Mouse (Mus musculus) CH12.LX (cell line): Measurements from ENCODE around the gene Tmem115. TPM values are rescaled to one million over a fixed set of nuclear protein-coding genes. Genes with fewer than 3 reads are reported as not detected.

Source experiments
- DNase-seq: peaks from one replicate; pipeline ENCODE4 v3.0.0-alpha.2; 2013; ENCODE audit errors: extremely low read depth
- H3K27ac ChIP-seq: 2 replicates; pipeline ENCODE4 v1.5.1; 2012; ENCODE audit warnings: low read depth, mild to moderate bottlenecking, control low read depth, moderate library complexity; ENCODE audit not compliant: insufficient read depth
- H3K27me3 ChIP-seq: replicated peaks from 2 replicates; pipeline ENCODE3; 2012; ENCODE audit warnings: inconsistent platforms
- H3K36me3 ChIP-seq, 2 experiments: replicated peaks in 1 of 2; 2 replicates each; pipeline versions ENCODE3 to v1.6.1; 2012; ENCODE audit warnings: inconsistent platforms in 1 of 2, low read length in 1 of 2, mild to moderate bottlenecking in 1 of 2, mixed read lengths in 1 of 2, moderate library complexity in 1 of 2; ENCODE audit not compliant: control insufficient read depth in 1 of 2, insufficient read depth in 1 of 2
- H3K4me1 ChIP-seq, 2 experiments: 2 replicates each; pipeline ENCODE4 v1.6.1; 2012; ENCODE audit warnings: inconsistent platforms in 1 of 2, moderate library complexity in 1 of 2; ENCODE audit not compliant: insufficient read depth in 2 of 2, control insufficient read depth in 1 of 2
- H3K4me2 ChIP-seq: 2 replicates; pipeline ENCODE4 v1.6.1; 2012; ENCODE audit warnings: low read depth, mild to moderate bottlenecking, control low read depth; ENCODE audit not compliant: poor library complexity, insufficient read depth, severe bottlenecking
- H3K4me3 ChIP-seq, 3 experiments: fragments of 150-350 bp in 1 of 3; sonication (generic) in 1 of 3; replicated peaks in 1 of 3; 2 replicates each; pipeline versions ENCODE3 to v1.5.1; 2011 to 2012; ENCODE audit warnings: low read depth in 2 of 3, low read length in 2 of 3, mild to moderate bottlenecking in 2 of 3, moderate library complexity in 2 of 3, control low read depth in 1 of 3, improper control_type of control experiment in 1 of 3, inconsistent platforms in 1 of 3, mixed read lengths in 1 of 3; ENCODE audit not compliant: poor library complexity in 1 of 3
- H3K79me2 ChIP-seq: replicated peaks from 2 replicates; pipeline ENCODE4 v1.6.1; 2012; ENCODE audit warnings: mild to moderate bottlenecking, moderate library complexity; ENCODE audit not compliant: control insufficient read depth, poor library complexity, insufficient read depth, severe bottlenecking; ENCODE audit errors: extremely low read depth
- H3K9ac ChIP-seq: 2 replicates; pipeline ENCODE4 v1.6.1; 2012; ENCODE audit warnings: low read depth, mild to moderate bottlenecking, control low read depth, moderate library complexity; ENCODE audit not compliant: insufficient read depth
- H3K9me3 ChIP-seq: replicated peaks from 2 replicates; pipeline ENCODE3; 2012; ENCODE audit warnings: low read length, inconsistent platforms, mixed read lengths
- CHD1 ChIP-seq: IDR thresholded peaks from 2 replicates; pipeline ENCODE4 v1.6.1; 2012; ENCODE audit warnings: low read depth, low read length, improper control_type of control experiment, inconsistent platforms
- CHD2 ChIP-seq: IDR thresholded peaks from 2 replicates; pipeline ENCODE4 v1.6.1; 2011; ENCODE audit warnings: low read length, improper control_type of control experiment
- E2F4 ChIP-seq: IDR thresholded peaks from 2 replicates; pipeline ENCODE4 v1.6.1; 2011; ENCODE audit warnings: low read depth, low read length, improper control_type of control experiment; ENCODE audit not compliant: insufficient replicate concordance
- ELF1 ChIP-seq: IDR thresholded peaks from 2 replicates; pipeline ENCODE4 v1.6.1; 2014; ENCODE audit warnings: low read depth, mild to moderate bottlenecking, inconsistent platforms, low read length, improper control_type of control experiment
- EP300 ChIP-seq: IDR thresholded peaks from 2 replicates; pipeline ENCODE4 v1.6.1; 2011; ENCODE audit warnings: low read length, improper control_type of control experiment
- HCFC1 ChIP-seq: IDR thresholded peaks from 2 replicates; pipeline ENCODE4 v1.6.1; 2012; ENCODE audit warnings: low read depth, mild to moderate bottlenecking, inconsistent platforms, low read length, improper control_type of control experiment
- JUND ChIP-seq: conservative IDR thresholded peaks from 2 replicates; pipeline ENCODE4 v1.6.1; 2011; ENCODE audit warnings: low read depth, low read length, improper control_type of control experiment
- KAT2A ChIP-seq: IDR thresholded peaks from 2 replicates; pipeline ENCODE4 v1.6.1; 2012; ENCODE audit warnings: low read length, improper control_type of control experiment, inconsistent platforms; ENCODE audit not compliant: insufficient replicate concordance
- MAFK ChIP-seq: IDR thresholded peaks from 2 replicates; pipeline ENCODE4 v1.6.1; 2011; ENCODE audit warnings: low read length, improper control_type of control experiment; ENCODE audit not compliant: insufficient replicate concordance
- MAX ChIP-seq: IDR thresholded peaks from 2 replicates; pipeline ENCODE4 v1.6.1; 2011; ENCODE audit warnings: low read length, improper control_type of control experiment
- MAZ ChIP-seq: IDR thresholded peaks from 2 replicates; pipeline ENCODE4 v1.6.1; 2012; ENCODE audit warnings: low read depth, mild to moderate bottlenecking, inconsistent platforms, low read length, improper control_type of control experiment, moderate library complexity
- MEF2A ChIP-seq: IDR thresholded peaks from 2 replicates; pipeline ENCODE4 v1.6.1; 2014; ENCODE audit warnings: low read depth, mild to moderate bottlenecking, inconsistent platforms, low read length, improper control_type of control experiment, borderline replicate concordance
- MXI1 ChIP-seq: IDR thresholded peaks from 2 replicates; pipeline ENCODE4 v1.6.1; 2011; ENCODE audit warnings: mild to moderate bottlenecking, low read depth, low read length, improper control_type of control experiment
- MYC ChIP-seq: IDR thresholded peaks from 2 replicates; pipeline ENCODE4 v1.6.1; 2011; ENCODE audit warnings: low read depth, mild to moderate bottlenecking, improper control_type of control experiment, low read length
- NELFE ChIP-seq: IDR thresholded peaks from 2 replicates; pipeline ENCODE4 v1.6.1; 2011; ENCODE audit warnings: low read depth, low read length, improper control_type of control experiment
- PAX5 ChIP-seq: IDR thresholded peaks from 2 replicates; pipeline ENCODE4 v1.6.1; 2012; ENCODE audit warnings: low read length, inconsistent platforms, mixed read lengths
- POLR2A ChIP-seq: IDR thresholded peaks from 2 replicates; pipeline ENCODE4 v1.6.1; 2011; ENCODE audit warnings: low read depth, mild to moderate bottlenecking, improper control_type of control experiment, low read length
- POLR2AphosphoS2 ChIP-seq: IDR thresholded peaks from 2 replicates; pipeline ENCODE4 v1.6.1; 2011; ENCODE audit warnings: low read depth, low read length, improper control_type of control experiment
- RAD21 ChIP-seq: IDR thresholded peaks from 2 replicates; pipeline ENCODE4 v1.6.1; 2011; ENCODE audit warnings: low read depth, mild to moderate bottlenecking, low read length, improper control_type of control experiment, moderate library complexity
- SIN3A ChIP-seq: IDR thresholded peaks from 2 replicates; pipeline ENCODE4 v1.6.1; 2012; ENCODE audit warnings: low read length, improper control_type of control experiment, inconsistent platforms
- SMC3 ChIP-seq: IDR thresholded peaks from 2 replicates; pipeline ENCODE4 v1.6.1; 2011; ENCODE audit warnings: low read depth, low read length, improper control_type of control experiment
- TBP ChIP-seq: conservative IDR thresholded peaks from 2 replicates; pipeline ENCODE4 v1.6.1; 2011; ENCODE audit warnings: low read depth, low read length, improper control_type of control experiment
- TCF12 ChIP-seq: IDR thresholded peaks from 2 replicates; pipeline ENCODE4 v1.6.1; 2014; ENCODE audit warnings: low read depth, mild to moderate bottlenecking, inconsistent platforms, low read length, improper control_type of control experiment
- UBTF ChIP-seq: IDR thresholded peaks from 2 replicates; pipeline ENCODE4 v1.6.1; 2012; ENCODE audit warnings: low read depth, mild to moderate bottlenecking, inconsistent platforms, low read length, improper control_type of control experiment, moderate library complexity
- USF1 ChIP-seq: IDR thresholded peaks from 2 replicates; pipeline ENCODE4 v1.6.1; 2014; ENCODE audit warnings: low read depth, mild to moderate bottlenecking, inconsistent platforms, low read length, improper control_type of control experiment
- USF2 ChIP-seq: conservative IDR thresholded peaks from 2 replicates; pipeline ENCODE4 v1.6.1; 2011; ENCODE audit warnings: low read depth, low read length, improper control_type of control experiment
- ZC3H11A ChIP-seq: IDR thresholded peaks from 2 replicates; pipeline ENCODE4 v1.6.1; 2012; ENCODE audit warnings: low read depth, mild to moderate bottlenecking, inconsistent platforms, low read length, improper control_type of control experiment
- ZMIZ1 ChIP-seq: IDR thresholded peaks from 2 replicates; pipeline ENCODE4 v1.6.1; 2012; ENCODE audit warnings: low read depth, mild to moderate bottlenecking, inconsistent platforms, low read length, improper control_type of control experiment
- ZNF384 ChIP-seq: IDR thresholded peaks from 2 replicates; pipeline ENCODE4 v1.6.1; 2012; ENCODE audit warnings: low read depth, low read length, improper control_type of control experiment, inconsistent platforms
- dilution Hi-C: fragments of 300-500 bp; cut with MboI; formaldehyde crosslinking; loops from 2 replicates; pipeline ENCODE4 v1.14.3; 2020; ENCODE audit warnings: low sequenced_read_pairs; ENCODE audit not compliant: extremely low pct_unique_long_range_greater_than_20kb, extremely low pct_ligation_motif_present
- in situ Hi-C: fragments of 300-500 bp; cut with MboI; formaldehyde crosslinking; loops from 3 replicates; pipeline ENCODE4 v1.14.3; 2019; ENCODE audit warnings: low sequenced_read_pairs, low pct_ligation_motif_present, low pct_unique_long_range_greater_than_20kb, mixed read lengths
- polyA plus RNA-seq: library from polyadenylated mRNA; unstranded; fragments of >175 nt; gene quantifications from 2 replicates; pipeline ENCODE4 v1.2.1, GENCODE M21; 2012; ENCODE audit warnings: low read depth; ENCODE audit not compliant: insufficient read length
- total RNA-seq, 2 experiments: library from RNA; depleted of rRNA; stranded (reverse); fragments of 300-350 nt in 1 of 2; fragments of >200 nt in 1 of 2; gene quantifications; 2 replicates each; pipeline ENCODE4 v1.2.3; 2012 to 2014

Gene Tmem115
- total and polyA plus RNA-seq, 3 experiments = 12.6 to 17.9 (median 13.0) TPM

GRCm38 (mm10) chr9:107568331-107569261, 34.9 kb downstream of the Tmem115 start:
- peaks cover 23 to 54% of the 10 kb centered on the region in 2 experiments for H3K4me1 ChIP-seq
- H3K79me2 ChIP-seq = peaks cover 5% of the 10 kb centered on the region
- in situ Hi-C loops (no loop called here), dilution Hi-C loops (no loop called here)
- H3K27ac ChIP-seq = no peak overlapping the region
- H3K36me3 ChIP-seq = peaks cover 39 to 61% of the 10 kb centered on the region in 2 experiments
- no peak for TF ChIP-seq ZC3H11A
- peak; percentile 42; the same call in 1 of the 2 replicates for TF ChIP-seq TBP
- peak; percentile 99 for TF ChIP-seq CHD1
- TF ChIP-seq NELFE = peak; percentile 50; the same call in 1 of the 2 replicates
- TF ChIP-seq HCFC1 = peak; percentile 74
- TF ChIP-seq TCF12 = peak; percentile 41; the same call in 1 of the 2 replicates
- TF ChIP-seq MAX = 0 out of 2 replicates have a peak, but pooled peaks have one; percentile 5
- TF ChIP-seq KAT2A = no peak
- no peak for TF ChIP-seq MEF2A
- TF ChIP-seq POLR2A = peak; percentile 73
- no peak for TF ChIP-seq MYC
- TF ChIP-seq SIN3A = peak; percentile 99
- H3K4me3 ChIP-seq = peak overlapping the region; percentile 80 to 83 (median 80)
- peak overlapping the region; percentile 79 for H3K9ac ChIP-seq
- H3K27me3 ChIP-seq = no peaks in the 10 kb centered on the region
- peak overlapping the region; percentile 86 for H3K4me2 ChIP-seq
- H3K9me3 ChIP-seq = no peaks in the 10 kb centered on the region
- DNase-seq = peak; percentile 84

GRCm38 (mm10) chr9:107569270-107569669, 35.5 kb downstream of the Tmem115 start:
- no peaks in the 10 kb centered on the region for H3K9me3 ChIP-seq
- dilution Hi-C loops = no loop called here
- no peaks in the 10 kb centered on the region; the same call in 1 of the 2 replicates for H3K79me2 ChIP-seq
- peak overlapping the region; percentile 79 for H3K9ac ChIP-seq
- H3K4me2 ChIP-seq = peak overlapping the region; percentile 86
- no peak for DNase-seq
- H3K4me3 ChIP-seq = peak overlapping the region; percentile 80 to 83 (median 80)
- in situ Hi-C loops = no loop called here
- H3K4me1 ChIP-seq = peaks cover 19 to 47% of the 10 kb centered on the region in 2 experiments
- H3K27ac ChIP-seq = no peak overlapping the region
- H3K36me3 ChIP-seq = peaks cover 37 to 62% of the 10 kb centered on the region in 2 experiments
- H3K27me3 ChIP-seq = no peaks in the 10 kb centered on the region
- TF ChIP-seq MAFK (no peak), USF2 (no peak), RAD21 (no peak), USF1 (peak; percentile 20; the same call in 1 of the 2 replicates), SIN3A (no peak), ZNF384 (no peak), NELFE (no peak), HCFC1 (no peak), UBTF (no peak), ELF1 (no peak), MEF2A (no peak), MAX (peak; percentile 83), JUND (no peak), PAX5 (no peak), CHD2 (peak; percentile 77; the same call in 1 of the 2 replicates), EP300 (no peak), TBP (no peak), CHD1 (no peak), MXI1 (peak; percentile 96), ZMIZ1 (no peak), POLR2AphosphoS2 (no peak), MAZ (peak; percentile 68), ZC3H11A (no peak), SMC3 (no peak), E2F4 (no peak), MYC (no peak; the same call in 1 of the 2 replicates), KAT2A (no peak)
